Mouse (Mus musculus) limb, embryonic 11.5 days (tissue): ENCODE data around the gene Gsto2. TPM values are rescaled to one million over a fixed set of nuclear protein-coding genes. Genes with fewer than 3 reads are reported as not detected.

Experiments
- ATAC-seq: fragments of 200-750 bp; cut with Nextera tagmentation; 2 replicates; pipeline ENCODE4 v1.8.0; 2017; ENCODE audit warnings: low read depth; ENCODE audit not compliant: insufficient number of reproducible peaks, low FRiP score, low TSS enrichment
- DNase-seq: peaks from one replicate; pipeline ENCODE4 v3.0.0-alpha.2; 2015; ENCODE audit warnings: low spot score
- H3K27ac ChIP-seq: fragments of 300-500 bp; sonication (generic); replicated peaks from 2 replicates; pipeline ENCODE4 v1.5.1; 2014; ENCODE audit warnings: low read depth, mild to moderate bottlenecking, low read length
- H3K27me3 ChIP-seq: fragments of 300-500 bp; sonication (generic); 2 replicates; pipeline ENCODE4 v1.6.1; 2014; ENCODE audit warnings: mild to moderate bottlenecking, low read length, mixed read lengths; ENCODE audit not compliant: control insufficient read depth, insufficient read depth
- H3K36me3 ChIP-seq: fragments of 300-500 bp; sonication (generic); 2 replicates; pipeline ENCODE4 v1.6.1; 2014; ENCODE audit warnings: mild to moderate bottlenecking, low read length, moderate library complexity, mixed read lengths; ENCODE audit not compliant: control insufficient read depth, insufficient read depth
- H3K4me1 ChIP-seq: fragments of 300-500 bp; sonication (generic); 2 replicates; pipeline ENCODE4 v1.6.1; 2014; ENCODE audit warnings: low read length, mixed read lengths; ENCODE audit not compliant: control insufficient read depth, insufficient read depth
- H3K4me2 ChIP-seq: fragments of 300-500 bp; sonication (generic); 2 replicates; pipeline ENCODE4 v1.6.1; 2014; ENCODE audit warnings: low read depth, mild to moderate bottlenecking, moderate library complexity; ENCODE audit not compliant: severe bottlenecking
- H3K4me3 ChIP-seq: fragments of 300-500 bp; sonication (generic); 2 replicates; pipeline ENCODE4 v1.5.1; 2014; ENCODE audit warnings: low read depth, low read length
- H3K9ac ChIP-seq: fragments of 300-500 bp; sonication (generic); 2 replicates; pipeline ENCODE4 v1.6.1; 2014; ENCODE audit warnings: mild to moderate bottlenecking, low read length
- H3K9me3 ChIP-seq: fragments of 300-500 bp; sonication (generic); 2 replicates; pipeline ENCODE4 v1.6.1; 2016; ENCODE audit warnings: low read length; ENCODE audit not compliant: control insufficient read depth
- WGBS: fragments of 180-500 bp; shearing (Covaris S2); extraction: QIAGEN DNeasy Blood & Tissue Kit; methylation state at CpG from one replicate; pipeline ENCODE4 v1.1.7; 2014; 5-methylcytosine and 5-hydroxymethylcytosine counted together
- polyA plus RNA-seq: library from polyadenylated mRNA; unstranded; fragments of >200 nt; fragmentation: Nextera tagmentation; extraction: Ambion mirVana; gene quantifications from 2 replicates; pipeline ENCODE4 v1.2.1, GENCODE M21; 2014

Gsto2 gene
- polyA plus RNA-seq: 0.78 and 1.1 TPM in 2 replicates

- Histone ChIP-seq H3K9me3 (no peaks in the 10 kb centered on the region), H3K9ac (peak within 1 kb of the TSS; percentile 81), H3K4me2 (peak within 1 kb of the TSS; percentile 65), H3K27me3 (no peaks in the 10 kb centered on the region), H3K4me3 (peak within 1 kb of the TSS; percentile 56), H3K4me1 (peaks cover 7% of the 10 kb centered on the region; the same call in 1 of the 2 replicates), H3K36me3 (peaks cover 6% of the 10 kb centered on the region; the same call in 1 of the 2 replicates), H3K27ac (peak within 1 kb of the TSS; percentile 61)
- peak; percentile 96 for DNase-seq
- ATAC-seq: peak; percentile 99
- under 1% methylated on average over 49 of the region's 49 CpGs for WGBS
Observed at GRCm38 (mm10) chr19:47865353-47865947, at the start of gene Gsto2. TSS of gene Gsto2 (plus strand) at chr19:47865534.

- Histone ChIP-seq H3K4me1 (no peaks in the 10 kb centered on the region), H3K27me3 (peaks cover 4% of the 10 kb centered on the region; the same call in 1 of the 2 replicates), H3K27ac (no peak overlapping the region), H3K4me2 (no peak overlapping the region), H3K9me3 (no peaks in the 10 kb centered on the region), H3K4me3 (no peak overlapping the region), H3K36me3 (no peaks in the 10 kb centered on the region), H3K9ac (no peak overlapping the region)
- no peak for ATAC-seq
- DNase-seq: no peak
- WGBS: 87% methylated on average over 9 of the region's 9 CpGs
Observed at GRCm38 (mm10) chr19:47817692-47818091, 47.6 kb upstream of the Gsto2 start.

- DNase-seq (peak; percentile 85), ATAC-seq (no peak)
- Histone ChIP-seq H3K27me3 (peaks cover 7% of the 10 kb centered on the region; the same call in 1 of the 2 replicates), H3K36me3 (no peaks in the 10 kb centered on the region), H3K4me2 (no peak overlapping the region), H3K9me3 (no peaks in the 10 kb centered on the region), H3K4me1 (no peaks in the 10 kb centered on the region), H3K4me3 (no peak overlapping the region), H3K9ac (no peak overlapping the region), H3K27ac (no peak overlapping the region)
- WGBS: 19% methylated on average over 9 of the region's 9 CpGs
Observed at GRCm38 (mm10) chr19:47820832-47821493, 44.4 kb upstream of the Gsto2 start.

GRCm38 (mm10) chr19:47821494-47821872 is 43.9 kb upstream of the Gsto2 start:
- WGBS: 61% methylated on average over 7 of the region's 7 CpGs
- Histone ChIP-seq H3K27ac (no peak overlapping the region), H3K9ac (no peak overlapping the region; the same call in 1 of the 2 replicates), H3K36me3 (no peaks in the 10 kb centered on the region), H3K27me3 (peaks cover 7% of the 10 kb centered on the region; the same call in 1 of the 2 replicates), H3K9me3 (no peaks in the 10 kb centered on the region), H3K4me3 (no peak overlapping the region), H3K4me2 (no peak overlapping the region), H3K4me1 (no peaks in the 10 kb centered on the region)
- peak; percentile 26 for DNase-seq
- ATAC-seq: no peak

GRCm38 (mm10) chr19:47822143-47822796 is 43.1 kb upstream of the Gsto2 start:
- WGBS: 17% methylated on average over 8 of the region's 8 CpGs
- H3K4me3 ChIP-seq: no peak overlapping the region
- no peaks in the 10 kb centered on the region for H3K36me3 ChIP-seq
- ATAC-seq: no peak
- no peak overlapping the region for H3K9ac ChIP-seq
- no peak overlapping the region for H3K27ac ChIP-seq
- DNase-seq: peak; percentile 27
- H3K27me3 ChIP-seq: peaks cover 7% of the 10 kb centered on the region; the same call in 1 of the 2 replicates
- no peaks in the 10 kb centered on the region for H3K4me1 ChIP-seq
- no peak overlapping the region for H3K4me2 ChIP-seq
- no peaks in the 10 kb centered on the region for H3K9me3 ChIP-seq

GRCm38 (mm10) chr19:47824026-47824425 is 41.3 kb upstream of the Gsto2 start:
- 79% methylated on average over 5 of the region's 5 CpGs for WGBS
- H3K9me3 ChIP-seq: no peaks in the 10 kb centered on the region
- DNase-seq (no peak), ATAC-seq (no peak)
- H3K27ac ChIP-seq: no peak overlapping the region
- H3K4me3 ChIP-seq: no peak overlapping the region
- no peak overlapping the region for H3K9ac ChIP-seq
- H3K36me3 ChIP-seq: no peaks in the 10 kb centered on the region
- H3K27me3 ChIP-seq: peaks cover 7% of the 10 kb centered on the region; the same call in 1 of the 2 replicates
- no peak overlapping the region for H3K4me2 ChIP-seq
- no peaks in the 10 kb centered on the region for H3K4me1 ChIP-seq

GRCm38 (mm10) chr19:47829913-47830450 is 35.4 kb upstream of the Gsto2 start:
- no peaks in the 10 kb centered on the region for H3K36me3 ChIP-seq
- H3K4me2 ChIP-seq: no peak overlapping the region
- no peak overlapping the region for H3K4me3 ChIP-seq
- DNase-seq: no peak
- no peaks in the 10 kb centered on the region for H3K27me3 ChIP-seq
- H3K4me1 ChIP-seq: no peaks in the 10 kb centered on the region
- H3K9me3 ChIP-seq: no peaks in the 10 kb centered on the region
- H3K9ac ChIP-seq: no peak overlapping the region
- ATAC-seq: no peak
- no peak overlapping the region for H3K27ac ChIP-seq
- WGBS: 84% methylated on average over 14 of the region's 14 CpGs

- Histone ChIP-seq H3K4me2 (no peak overlapping the region), H3K27ac (no peak overlapping the region), H3K9me3 (no peaks in the 10 kb centered on the region), H3K27me3 (no peaks in the 10 kb centered on the region), H3K36me3 (no peaks in the 10 kb centered on the region), H3K4me1 (no peaks in the 10 kb centered on the region), H3K4me3 (no peak overlapping the region), H3K9ac (no peak overlapping the region)
- no peak for DNase-seq
- 89% methylated on average over 8 of the region's 8 CpGs for WGBS
- ATAC-seq: no peak
Observed at GRCm38 (mm10) chr19:47831111-47831510, 34.2 kb upstream of the Gsto2 start.
